Mouse (Mus musculus) subcutaneous adipose tissue, adult 2 months (tissue): ENCODE measurements around the gene Srbd1. TPM values are rescaled to one million over a fixed set of nuclear protein-coding genes. Genes with fewer than 3 reads are reported as not detected.

Experiments
- polyA plus RNA-seq: library from polyadenylated mRNA; depleted of rRNA; stranded (reverse); fragments of >200 nt; gene quantifications from 2 replicates; pipeline ENCODE4 v1.2.3, GENCODE M21; 2012; ENCODE audit warnings: low replicate concordance; rRNA removed

Srbd1 gene
- polyA plus RNA-seq: 4.1 and 4.5 TPM in 2 replicates

DNA sequence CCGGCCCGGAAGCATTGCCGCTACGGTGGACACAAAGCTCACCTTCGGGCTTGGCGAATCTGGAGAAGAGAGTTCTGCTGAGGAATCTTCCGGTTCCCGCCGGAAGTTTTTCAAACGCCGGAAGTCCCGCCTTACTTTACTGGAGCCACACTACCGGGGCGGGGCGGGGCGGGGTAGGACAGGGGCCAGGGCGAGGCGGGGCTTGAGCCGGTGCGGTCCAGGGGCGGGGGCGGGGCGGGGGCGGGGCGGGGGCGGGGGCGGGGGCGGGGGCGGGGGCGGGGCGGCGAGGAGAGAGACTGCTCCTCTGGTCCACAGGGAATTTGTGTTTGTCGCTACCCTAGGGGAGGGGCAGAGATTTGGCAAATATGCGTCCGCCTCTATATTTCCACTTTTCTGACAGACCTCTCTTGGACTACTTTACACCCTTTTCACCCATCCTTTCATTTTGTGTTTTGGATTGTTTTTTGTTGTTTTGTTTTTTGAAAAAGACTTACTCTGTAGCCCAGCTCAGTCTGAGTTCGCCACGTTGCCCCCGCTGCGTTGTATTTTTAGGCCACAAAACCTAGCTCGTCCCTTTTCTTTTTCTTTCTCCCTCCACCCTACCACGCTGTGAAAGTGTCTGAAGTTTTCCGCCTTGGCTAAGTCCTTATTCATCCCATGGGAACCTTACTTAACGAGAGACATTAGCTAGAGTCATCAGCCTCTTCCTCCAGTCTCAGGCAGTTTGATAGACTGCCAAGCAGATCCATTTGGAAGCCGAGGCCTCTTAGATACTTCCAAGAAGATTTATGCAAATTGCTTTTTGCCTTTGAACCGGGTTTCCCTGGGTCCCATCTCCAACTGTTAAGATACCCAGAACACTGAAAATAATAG lies at the start of gene Srbd1:
Gene Srbd1 (minus strand): TSS at position 97 of the 873 bp plus-strand sequence.

GRCm38 (mm10) chr17:86167320-86168230 lies 22.6 kb upstream of the Srbd1 start, which contains the start of gene Prkce:
TSS of gene Prkce (plus strand) at chr17:86167785.

Other genes with a start within 250 kb of the Srbd1 start
- 8.6 and 9.8 TPM in 2 replicates for gene Prkce, start 22.6 kb upstream of the Srbd1 start, polyA plus RNA-seq